Mouse (Mus musculus) G1E-ER4 (cell line): ENCODE results near the gene Larp1. TPM values are rescaled to one million over a fixed set of nuclear protein-coding genes. Genes with fewer than 3 reads are reported as not detected.

Experiments used
- GATA1 ChIP-seq: IDR thresholded peaks from one replicate; pipeline ENCODE4 v1.8.0; 2012; ENCODE audit warnings: low read length, inconsistent platforms
- polyA plus RNA-seq: library from polyadenylated mRNA; stranded (reverse); fragments of >175 nt; gene quantifications from 2 replicates; pipeline ENCODE4 v1.2.3, GENCODE M21; 2012

The Larp1 gene
- 118 and 122 TPM in 2 replicates for polyA plus RNA-seq

DNA sequence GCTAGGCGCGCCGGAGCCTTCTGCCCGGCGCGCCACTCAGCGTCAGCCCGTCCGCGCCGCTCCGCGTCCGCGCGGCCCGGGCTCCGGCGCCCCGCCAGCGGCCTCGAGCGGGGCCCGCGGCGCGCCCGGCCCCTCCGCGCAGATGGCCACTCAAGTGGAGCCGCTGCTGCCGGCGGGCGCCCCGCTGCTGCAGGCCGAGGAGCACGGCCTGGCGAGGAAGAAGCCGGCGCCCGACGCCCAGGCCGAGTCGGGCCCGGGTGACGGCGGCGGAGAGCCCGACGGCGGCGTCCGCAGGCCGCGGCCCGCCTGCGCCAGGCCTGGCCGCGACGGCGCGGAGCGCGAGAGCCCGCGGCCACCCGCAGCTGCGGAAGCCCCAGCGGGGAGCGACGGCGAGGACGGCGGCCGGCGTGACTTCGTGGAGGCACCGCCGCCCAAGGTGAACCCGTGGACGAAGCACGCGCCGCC is at the start of gene Larp1:
Gene Larp1 (plus strand): TSS at position 14 of the 465 bp plus-strand sequence.
- no peak for TF ChIP-seq GATA1

GRCm38 (mm10) chr11:57959924-57960323 is 48.9 kb upstream of the Larp1 start:
- no peak for TF ChIP-seq GATA1

DNA sequence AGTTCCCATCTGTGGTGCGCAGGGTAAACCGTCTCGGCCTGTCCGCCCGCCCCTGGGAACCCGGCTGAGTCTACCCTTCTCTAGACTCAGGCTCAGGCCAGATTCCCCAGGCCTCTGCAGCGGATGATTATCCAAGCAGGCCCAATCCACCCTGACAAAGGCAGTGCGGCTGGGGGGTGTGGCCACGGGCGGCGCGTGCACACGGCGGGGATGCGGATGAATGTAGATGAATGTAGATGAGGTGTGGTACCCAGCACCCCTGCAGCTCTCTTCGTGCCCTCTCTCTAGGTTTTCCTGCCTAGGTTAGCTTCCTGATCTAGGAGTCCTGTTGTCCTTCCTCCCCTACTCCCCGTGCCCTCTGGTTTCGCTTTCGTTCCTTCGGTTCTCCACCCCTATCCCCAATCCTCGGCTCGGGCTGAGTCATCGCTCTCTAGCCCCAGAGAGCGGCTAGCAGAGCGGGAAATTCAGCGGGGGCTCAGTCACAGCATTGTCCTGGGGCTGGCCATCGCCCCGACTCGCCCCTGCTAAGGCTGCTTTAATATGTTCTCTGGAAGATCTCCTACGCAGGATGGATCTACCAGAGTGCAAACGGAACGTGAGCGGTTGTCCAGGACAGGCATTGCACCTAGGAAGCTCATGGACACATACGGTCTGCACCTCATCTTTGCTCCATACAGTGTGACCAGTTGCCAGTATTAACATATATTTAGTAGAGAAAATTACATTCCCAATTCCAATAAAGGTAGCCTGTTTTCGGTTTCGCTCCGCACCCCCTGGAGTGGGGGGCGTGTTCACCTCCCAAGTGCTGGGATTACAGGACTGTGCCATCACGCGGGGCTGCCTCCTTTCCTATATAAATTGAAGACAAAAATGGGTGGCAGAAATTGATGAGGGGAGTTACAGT is 46.2 kb upstream of the Larp1 start:
- TF ChIP-seq GATA1, result no peak

DNA sequence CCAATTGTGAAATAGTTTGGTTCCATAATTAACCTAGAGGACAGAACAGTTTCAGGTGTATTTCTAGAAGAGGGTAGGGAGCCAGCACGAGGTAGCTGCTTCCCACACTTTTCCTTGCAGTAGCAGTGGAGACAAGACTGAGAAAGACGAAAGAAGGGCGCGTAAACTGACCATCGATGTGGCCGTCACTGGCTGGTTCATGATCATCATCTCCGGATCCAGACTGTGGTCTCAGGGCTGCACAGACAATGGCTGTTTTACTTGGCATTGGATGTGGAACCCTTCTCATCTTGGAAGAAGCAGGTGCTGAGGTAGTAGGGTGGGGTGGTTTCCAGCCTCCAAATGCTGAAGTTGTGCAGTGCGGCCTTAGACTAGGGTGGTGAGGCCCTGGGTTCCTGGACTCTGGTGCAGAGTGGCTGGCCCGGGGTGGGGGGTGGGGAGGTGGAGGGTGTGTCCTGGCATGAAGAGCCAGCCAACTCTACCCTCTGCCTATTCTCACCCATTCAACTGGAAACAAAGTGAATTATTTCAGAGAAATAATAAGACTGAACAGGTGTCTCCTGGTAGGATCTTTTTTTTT is 45.5 kb upstream of the Larp1 start:
- TF ChIP-seq GATA1, result no peak

DNA sequence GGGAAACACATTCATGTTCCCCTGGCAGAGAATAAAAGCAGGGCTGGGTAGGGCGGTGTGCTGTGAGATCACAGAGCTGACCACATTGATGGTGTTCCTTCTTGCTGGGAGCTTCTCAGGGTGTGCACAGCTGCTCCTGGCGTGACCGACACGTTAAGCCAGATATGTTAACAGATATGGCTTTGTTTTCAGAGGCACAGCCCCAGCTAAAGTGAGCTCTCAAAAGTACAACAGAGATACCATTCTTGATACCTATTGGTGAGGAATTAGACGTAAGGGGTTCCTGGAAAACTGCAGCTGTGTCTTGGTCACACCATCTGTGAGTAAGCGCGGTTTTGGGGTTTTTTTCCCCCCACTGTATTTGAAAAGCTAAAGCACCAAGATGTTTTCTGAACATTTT is 42.2 kb upstream of the Larp1 start:
- TF ChIP-seq GATA1, result no peak

DNA sequence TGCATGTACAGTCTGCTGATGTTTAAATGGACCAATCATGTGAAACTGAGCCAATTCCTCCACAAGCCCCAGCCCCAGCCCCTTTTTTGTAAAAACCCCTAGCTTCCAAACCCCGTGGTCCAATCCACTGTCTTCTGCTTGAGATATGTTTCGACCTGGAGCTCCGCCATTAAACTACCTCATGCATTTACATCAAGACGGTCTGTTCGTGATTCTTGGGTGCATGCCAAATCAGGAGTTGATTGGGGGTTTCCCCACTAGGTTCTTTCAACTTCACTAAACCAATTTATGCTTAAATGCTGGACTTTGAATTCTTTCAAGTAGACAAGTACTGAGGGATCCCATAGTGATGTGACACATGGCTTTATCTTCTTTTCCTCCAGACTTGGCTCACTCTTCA is 40.6 kb upstream of the Larp1 start:
- no peak for TF ChIP-seq GATA1

DNA sequence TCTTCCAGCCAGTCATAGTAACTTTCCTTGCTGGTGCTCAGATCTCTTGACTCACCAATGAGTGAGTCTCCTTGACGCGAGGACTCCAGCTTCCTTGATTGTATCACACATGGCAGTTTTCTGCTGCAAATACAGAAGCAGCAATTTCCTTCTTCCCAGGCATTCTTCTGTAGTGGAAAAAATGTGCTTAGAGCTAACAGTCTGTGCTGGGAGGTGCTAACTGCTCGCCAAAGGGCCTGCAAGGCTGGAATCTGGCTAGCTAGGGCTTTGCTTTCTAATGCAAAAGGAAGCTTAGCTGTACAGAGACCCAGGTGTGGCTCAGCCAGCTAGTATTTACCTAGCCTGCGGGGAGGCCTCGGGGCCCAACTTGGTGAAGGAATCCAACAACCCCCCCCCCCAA is 38.3 kb upstream of the Larp1 start:
- no peak for TF ChIP-seq GATA1

DNA sequence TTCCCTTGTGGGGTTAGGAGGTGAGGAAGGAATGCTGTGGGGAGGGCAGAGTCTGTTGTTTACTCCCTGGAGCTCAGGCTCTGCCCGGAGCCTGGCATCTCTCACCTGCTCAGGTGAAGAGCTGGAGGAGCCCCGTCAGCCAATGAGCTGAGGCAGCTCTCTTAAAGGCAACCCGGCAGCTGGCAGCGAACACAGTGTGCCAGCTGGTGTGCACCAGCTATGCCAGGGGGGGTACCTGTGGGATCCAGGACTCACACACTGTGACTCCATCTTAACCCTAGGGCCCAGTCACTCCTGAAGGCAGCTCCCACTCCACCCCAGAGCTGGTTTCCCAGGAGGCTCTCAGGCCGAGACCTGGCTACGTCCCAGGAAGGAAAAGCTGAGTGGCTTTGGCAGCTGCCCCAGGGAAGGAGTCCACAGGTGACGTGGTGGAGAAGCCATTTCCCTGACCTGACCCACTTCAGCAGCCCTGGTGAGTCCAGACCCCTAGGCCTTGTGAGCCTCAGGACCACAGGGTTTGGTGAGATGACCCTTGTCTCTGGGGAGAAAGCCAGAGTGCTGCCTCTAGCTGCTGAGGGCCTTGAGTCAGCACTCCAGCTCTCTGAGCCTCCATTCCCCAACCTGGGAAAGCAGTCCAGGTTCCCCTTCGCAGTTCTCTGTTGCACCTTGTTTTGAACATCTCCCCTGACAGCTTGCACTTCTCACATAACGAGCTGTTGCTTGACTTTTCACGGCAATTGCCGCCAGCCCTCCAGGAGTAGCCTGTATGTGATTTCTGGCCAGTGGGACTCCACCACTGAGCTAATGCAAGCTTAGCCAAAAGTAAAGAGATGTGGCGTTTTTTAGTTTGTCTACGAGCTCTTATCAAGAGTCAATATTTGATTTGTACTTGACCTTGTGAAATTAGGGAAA is 35.6 kb upstream of the Larp1 start:
- TF ChIP-seq GATA1, result no peak

- TF ChIP-seq GATA1, result no peak
Measured at GRCm38 (mm10) chr11:57973913-57974234, 35.0 kb upstream of the Larp1 start.

DNA sequence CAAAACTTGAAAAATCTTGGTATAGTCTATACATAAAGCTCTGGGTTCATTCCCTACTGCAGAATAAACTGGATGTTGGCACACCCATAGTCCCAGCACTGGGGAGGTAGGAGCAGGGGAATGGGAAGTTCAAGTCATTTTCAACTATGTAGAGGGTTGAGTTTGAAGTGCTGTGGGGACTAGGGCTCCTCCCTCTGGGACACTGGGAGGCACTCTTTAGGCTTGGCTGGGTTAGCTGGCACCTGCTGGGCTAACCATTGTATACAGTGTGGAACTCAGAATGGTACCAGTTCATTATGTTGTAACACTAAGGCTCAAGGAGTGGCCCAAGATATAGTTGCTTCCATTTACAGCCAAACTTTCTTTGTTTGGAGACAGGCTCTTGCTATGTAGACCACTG is 33.0 kb upstream of the Larp1 start:
- TF ChIP-seq GATA1, result no peak

GRCm38 (mm10) chr11:57977681-57978080 is 31.2 kb upstream of the Larp1 start:
- TF ChIP-seq GATA1, result no peak

- TF ChIP-seq GATA1, result no peak
Measured at GRCm38 (mm10) chr11:57979621-57980020, 29.2 kb upstream of the Larp1 start.

GRCm38 (mm10) chr11:57981083-57981809 is 27.6 kb upstream of the Larp1 start:
- no peak for TF ChIP-seq GATA1

GRCm38 (mm10) chr11:57983480-57984342 is 25.2 kb upstream of the Larp1 start:
- no peak for TF ChIP-seq GATA1
